ENCODE assay signal across 8 mouse cellular contexts in genomic region chr5:108668977-108669936, GRCm38 (mm10). TPM values are rescaled to one million over a fixed set of nuclear protein-coding genes. Genes with fewer than 3 reads are reported as not detected.
DNase-seq lines count a peak whose midpoint lies in the region; ATAC-seq and TF ChIP-seq lines count a peak whose summit lies in the region.

Gene Dgkq, minus strand, starts transcription at chr5:108669672.

- peak within 1 kb of the TSS; percentile 42; the same call in 1 of the 2 replicates for H3K27ac ChIP-seq in forebrain, embryonic 11.5 days (ENCODE audit: low read depth, low read length)
- H3K27ac ChIP-seq in heart, embryonic 16.5 days (ENCODE audit: low read length): peak within 1 kb of the TSS; percentile 88
- peak within 1 kb of the TSS; percentile 90 for H3K27ac ChIP-seq in liver, embryonic 15.5 days (replicated peaks)
- peak within 1 kb of the TSS; percentile 57 for H3K27ac ChIP-seq in neural tube, embryonic 12.5 days
- H3K27ac ChIP-seq in testis, adult 2 months (ENCODE audit: control insufficient read depth, insufficient read depth, low read depth, low read length): peak within 1 kb of the TSS; percentile 79

- peaks cover 2% of the 10 kb centered on the region; the same call in 1 of the 2 replicates for H3K36me3 ChIP-seq in forebrain, embryonic 11.5 days (ENCODE audit: control insufficient read depth, insufficient read depth, low read length)
- H3K36me3 ChIP-seq in heart, embryonic 16.5 days (ENCODE audit: control insufficient read depth, insufficient read depth): peaks cover 21% of the 10 kb centered on the region
- peaks cover 35% of the 10 kb centered on the region for H3K36me3 ChIP-seq in liver, embryonic 15.5 days (replicated peaks)
- H3K36me3 ChIP-seq in neural tube, embryonic 12.5 days: peaks cover 11% of the 10 kb centered on the region
- H3K36me3 ChIP-seq in testis, adult 2 months (ENCODE audit: control insufficient read depth, insufficient read depth, low read length): no peaks in the 10 kb centered on the region

- peak within 1 kb of the TSS; percentile 84 for H3K4me2 ChIP-seq in forebrain, embryonic 11.5 days (ENCODE audit: low read depth, low read length, severe bottlenecking)
- H3K4me2 ChIP-seq in heart, embryonic 16.5 days (ENCODE audit: low read depth, low read length): peak within 1 kb of the TSS; percentile 88
- H3K4me2 ChIP-seq in liver, embryonic 15.5 days: peak within 1 kb of the TSS; percentile 88
- peak within 1 kb of the TSS; percentile 74 for H3K4me2 ChIP-seq in neural tube, embryonic 12.5 days (replicated peaks)

- peak within 1 kb of the TSS; percentile 82 for H3K9ac ChIP-seq in forebrain, embryonic 11.5 days (ENCODE audit: low read length)
- H3K9ac ChIP-seq in heart, embryonic 16.5 days (ENCODE audit: low read length): peak within 1 kb of the TSS; percentile 90
- H3K9ac ChIP-seq in liver, embryonic 15.5 days: peak within 1 kb of the TSS; percentile 74
- H3K9ac ChIP-seq in neural tube, embryonic 12.5 days: peak within 1 kb of the TSS; percentile 67

- peaks cover 7% of the 10 kb centered on the region; the same call in 1 of the 2 replicates for H3K4me1 ChIP-seq in forebrain, embryonic 11.5 days (replicated peaks; ENCODE audit: control insufficient read depth, insufficient read depth, low read length)
- H3K4me1 ChIP-seq in heart, embryonic 16.5 days (ENCODE audit: control insufficient read depth, insufficient read depth, low read length): peaks cover 12% of the 10 kb centered on the region
- H3K4me1 ChIP-seq in liver, embryonic 15.5 days (replicated peaks): peaks cover 61% of the 10 kb centered on the region
- H3K4me1 ChIP-seq in neural tube, embryonic 12.5 days: peaks cover 15% of the 10 kb centered on the region
- peaks cover 11% of the 10 kb centered on the region for H3K4me1 ChIP-seq in testis, adult 2 months (ENCODE audit: control insufficient read depth, insufficient read depth, low read length)

- peak within 1 kb of the TSS; percentile 48 for H3K4me3 ChIP-seq in forebrain, embryonic 11.5 days (ENCODE audit: low read depth, low read length)
- H3K4me3 ChIP-seq in heart, embryonic 16.5 days (ENCODE audit: low read length): peak within 1 kb of the TSS; percentile 68
- peak within 1 kb of the TSS; percentile 68 for H3K4me3 ChIP-seq in liver, embryonic 15.5 days (replicated peaks)
- peak within 1 kb of the TSS; percentile 50 for H3K4me3 ChIP-seq in neural tube, embryonic 12.5 days
- H3K4me3 ChIP-seq in testis, adult 2 months (ENCODE audit: control insufficient read depth, low read depth, low read length): peak within 1 kb of the TSS; percentile 95

- H3K9me3 ChIP-seq in forebrain, embryonic 11.5 days (ENCODE audit: control insufficient read depth, low read length): no peaks in the 10 kb centered on the region
- H3K9me3 ChIP-seq in heart, embryonic 16.5 days (replicated peaks; ENCODE audit: control insufficient read depth, low read length): no peaks in the 10 kb centered on the region
- H3K9me3 ChIP-seq in liver, embryonic 15.5 days (replicated peaks): no peaks in the 10 kb centered on the region
- H3K9me3 ChIP-seq in neural tube, embryonic 12.5 days: no peaks in the 10 kb centered on the region

- no peak for TF ChIP-seq CTCF in testis, adult 2 months (IDR thresholded peaks at IDR 0.05; ENCODE audit: control insufficient read depth, insufficient read depth, insufficient replicate concordance, low read depth, low read length)

- DNase-seq in CD8-positive naive resting alpha-beta T cell, adult 2 months (ENCODE audit: low read depth in 2 of 2, low spot score in 2 of 2): peak; percentile 74 to 81
- DNase-seq in c-Kit-positive CD71-positive TER-119-negative erythroid progenitor cells, embryonic 14.5 days (ENCODE audit: low read depth): peak; percentile 86
- peak; percentile 87 for DNase-seq in forebrain, embryonic 11.5 days (ENCODE audit: low spot score)
- DNase-seq in kidney, postnatal 36 days: peak; percentile 93 to 94

- ATAC-seq in forebrain, embryonic 11.5 days (replicated peaks; ENCODE audit: low FRiP score): peak; percentile 88
- ATAC-seq in heart, embryonic 16.5 days (replicated peaks; ENCODE audit: extremely low read depth, insufficient read depth, low FRiP score): peak; percentile 87
- ATAC-seq in liver, embryonic 15.5 days (ENCODE audit: insufficient read depth): peak; percentile 78
- peak; percentile 88 for ATAC-seq in neural tube, embryonic 12.5 days (ENCODE audit: low FRiP score, low read depth)

- no peaks in the 10 kb centered on the region for H3K27me3 ChIP-seq in forebrain, embryonic 11.5 days (ENCODE audit: control insufficient read depth, insufficient read depth, low read length)
- 0 out of 2 replicates have a peak, but pooled peaks cover 2% of the 10 kb centered on the region for H3K27me3 ChIP-seq in heart, embryonic 16.5 days (ENCODE audit: control insufficient read depth, insufficient read depth, low read length)
- peaks cover 8% of the 10 kb centered on the region for H3K27me3 ChIP-seq in liver, embryonic 15.5 days
- H3K27me3 ChIP-seq in neural tube, embryonic 12.5 days (replicated peaks): no peaks in the 10 kb centered on the region
- H3K27me3 ChIP-seq in testis, adult 2 months (ENCODE audit: control insufficient read depth, insufficient read depth, low read length): no peaks in the 10 kb centered on the region

- TF ChIP-seq POLR2A in testis, adult 2 months (IDR thresholded peaks at IDR 0.05; ENCODE audit: control insufficient read depth, low read depth, low read length): no peak; the same call in 1 of the 2 replicates

- 7% methylated on average over 43 of the region's 43 CpGs for WGBS in forebrain, embryonic 11.5 days
- WGBS in heart, embryonic 16.5 days: 5% methylated on average over 43 of the region's 43 CpGs
- WGBS in liver, embryonic 15.5 days (ENCODE audit: insufficient replicate concordance): 4% methylated on average over 43 of the region's 43 CpGs
- 7% methylated on average over 43 of the region's 43 CpGs for WGBS in neural tube, embryonic 12.5 days

RNA-seq across cellular contexts. Expression of gene Dgkq, which starts in this region (rescaled TPM):
- polyA plus RNA-seq in forebrain, embryonic 11.5 days (2014; fragmentation: Nextera tagmentation; extraction: Ambion mirVana): 13.6 and 13.9 TPM in 2 replicates
- 6.3 and 7.2 TPM in 2 replicates for polyA plus RNA-seq in heart, embryonic 16.5 days (2015; fragmentation: Nextera tagmentation; extraction: Ambion mirVana)
- polyA plus RNA-seq in liver, embryonic 15.5 days (2015; fragmentation: Nextera tagmentation; extraction: Ambion mirVana): 2.7 and 3.1 TPM in 2 replicates
- 19.8 and 23.5 TPM in 2 replicates for polyA plus RNA-seq in neural tube, embryonic 12.5 days (2016; fragmentation: Nextera tagmentation; extraction: Ambion mirVana)
- 4.7 and 4.8 TPM in 2 replicates for polyA plus RNA-seq in testis, adult 2 months (2012; rRNA removed)

Comparison
In these comparisons a context has a peak if more than half of its experiments do, and no peak if none do; other contexts are left out.
1. Peak in every context shown above with its lines: DNase-seq, ATAC-seq, H3K4me3 ChIP-seq and H3K27ac ChIP-seq.